Mouse (Mus musculus) adrenal gland, adult (tissue): ENCODE results near the gene Tctex1d1.

Source experiments
- DNase-seq, 2 experiments: peaks; one replicate each; pipeline ENCODE4 v3.0.0; 2022 to 2023; ENCODE audit warnings: low spot score in 1 of 2; ENCODE audit not compliant: inconsistent age in 2 of 2

The Tctex1d1 gene

GRCm38 (mm10) chr4:102987756-102988155, 9.3 kb downstream of the Tctex1d1 start:
- DNase-seq, result no peak

GRCm38 (mm10) chr4:102988526-102988925, 10.1 kb downstream of the Tctex1d1 start:
- no peak for DNase-seq

GRCm38 (mm10) chr4:102989391-102989790, 11.0 kb downstream of the Tctex1d1 start:
- DNase-seq, result no peak

GRCm38 (mm10) chr4:102990016-102990415, 11.6 kb downstream of the Tctex1d1 start:
- no peak for DNase-seq

GRCm38 (mm10) chr4:102990595-102991340, 12.4 kb downstream of the Tctex1d1 start:
- DNase-seq, result no peak

GRCm38 (mm10) chr4:102991685-102992084, 13.3 kb downstream of the Tctex1d1 start:
- DNase-seq, result no peak

- no peak for DNase-seq
These were observed 26.3 kb downstream of the Tctex1d1 start for GRCm38 (mm10) chr4:103004681-103005080.

- DNase-seq, result no peak
These were observed 27.0 kb downstream of the Tctex1d1 start for GRCm38 (mm10) chr4:103005190-103005945.

- no peak for DNase-seq
These were observed 27.9 kb downstream of the Tctex1d1 start for GRCm38 (mm10) chr4:103006266-103006665.

GRCm38 (mm10) chr4:103006943-103007418, 28.6 kb downstream of the Tctex1d1 start:
- peak in 1 of 2 experiments; percentile 41 for DNase-seq

GRCm38 (mm10) chr4:103010734-103011133, 32.3 kb downstream of the Tctex1d1 start:
- no peak for DNase-seq

- no peak for DNase-seq
These were observed 33.4 kb downstream of the Tctex1d1 start for GRCm38 (mm10) chr4:103011823-103012222.

GRCm38 (mm10) chr4:103013490-103013889, 35.1 kb downstream of the Tctex1d1 start:
- no peak for DNase-seq

- no peak for DNase-seq
These were observed 48.2 kb downstream of the Tctex1d1 start, which contains the start of gene Insl5 for GRCm38 (mm10) chr4:103026621-103027020. TSS of gene Insl5 (minus strand) at chr4:103026842.

- DNase-seq, result no peak
These were observed 49.3 kb downstream of the Tctex1d1 start for GRCm38 (mm10) chr4:103027745-103028144.

- peak in 1 of 2 experiments; percentile 30 for DNase-seq
These were observed 50.0 kb downstream of the Tctex1d1 start for GRCm38 (mm10) chr4:103028177-103029088.

GRCm38 (mm10) chr4:103039103-103039837, 60.9 kb downstream of the Tctex1d1 start:
- DNase-seq, result no peak

GRCm38 (mm10) chr4:103039838-103040191, 61.4 kb downstream of the Tctex1d1 start:
- DNase-seq, result no peak

GRCm38 (mm10) chr4:103042997-103043396, 64.6 kb downstream of the Tctex1d1 start:
- no peak for DNase-seq

- DNase-seq, result no peak
These were observed 69.6 kb downstream of the Tctex1d1 start for GRCm38 (mm10) chr4:103048046-103048445.
